Mouse (Mus musculus) bone marrow macrophage, adult 2 months (primary cell): ENCODE data around the gene Tbxa2r.

ENCODE experiments used
- CTCF ChIP-seq: IDR thresholded peaks from 2 replicates; pipeline ENCODE4 v1.5.1; 2012; ENCODE audit warnings: low read depth, mild to moderate bottlenecking, low read length, moderate library complexity
- POLR2A ChIP-seq: IDR thresholded peaks from 2 replicates; pipeline ENCODE4 v1.6.1; 2012; ENCODE audit warnings: mild to moderate bottlenecking, low read depth, low read length, borderline replicate concordance

GRCm38 (mm10) chr10:81377362-81377664 is 48.8 kb downstream of the Tbxa2r start:
- no peak for TF ChIP-seq POLR2A
- TF ChIP-seq CTCF: no peak
